Mouse (Mus musculus): ENCODE measurements around the gene Dip2c.

GRCm38 (mm10) chr13:9361457-9361856 is 85.1 kb downstream of the Dip2c start:
- TF ChIP-seq CTCF (IDR thresholded peaks at IDR 0.05; ENCODE audit: insufficient read depth, low read length) (no peak), POLR2A (IDR thresholded peaks at IDR 0.05; ENCODE audit: borderline replicate concordance, extremely low read depth, low read depth, low read length) (no peak)
